Mouse (Mus musculus): Measurements from ENCODE around the gene Cdk9.

Gene Cdk9

DNA sequence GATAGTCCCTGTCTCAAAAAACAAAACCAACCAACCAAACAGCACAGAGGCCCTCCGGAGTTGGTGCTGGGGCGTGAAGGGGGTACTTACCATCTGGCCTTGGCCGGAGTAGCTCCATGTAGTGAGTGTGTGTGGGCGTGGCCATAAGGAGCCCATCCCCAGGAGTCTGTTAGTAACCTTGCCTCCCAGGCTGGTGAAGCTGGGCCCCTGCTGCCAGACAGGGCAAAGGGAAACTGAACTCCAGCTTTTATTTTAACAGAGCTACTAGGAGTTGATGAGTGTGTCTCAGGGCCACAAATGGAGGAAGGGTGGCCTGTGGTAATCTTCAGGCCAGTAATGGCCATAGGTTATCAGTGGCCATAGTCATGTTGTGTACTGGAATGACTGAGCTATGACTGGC is 21.6 kb upstream of the Cdk9 start:
- DNase-seq (ENCODE audit: low spot score in 2 of 2), result no peak

DNA sequence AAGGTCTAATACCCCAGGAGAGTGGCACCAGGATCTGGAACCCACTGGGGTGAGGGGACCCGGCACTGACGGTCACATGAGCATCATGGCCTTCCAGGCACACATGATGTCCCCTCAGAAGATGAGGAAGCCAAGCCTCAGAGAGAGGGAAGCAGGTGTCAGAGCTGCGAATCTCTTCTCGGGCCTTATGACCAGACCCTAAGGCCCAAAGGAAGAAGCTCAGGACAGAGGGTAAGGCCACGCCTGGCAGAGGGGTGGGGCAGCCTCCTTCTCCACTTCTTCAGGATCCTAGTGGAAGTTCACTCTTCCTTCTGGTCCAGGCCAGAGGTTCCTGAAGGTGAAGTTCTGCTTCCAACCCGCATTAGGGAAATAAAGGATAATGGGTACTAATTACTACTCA is 19.8 kb upstream of the Cdk9 start:
- no peak for DNase-seq (ENCODE audit: low spot score in 2 of 2)

DNA sequence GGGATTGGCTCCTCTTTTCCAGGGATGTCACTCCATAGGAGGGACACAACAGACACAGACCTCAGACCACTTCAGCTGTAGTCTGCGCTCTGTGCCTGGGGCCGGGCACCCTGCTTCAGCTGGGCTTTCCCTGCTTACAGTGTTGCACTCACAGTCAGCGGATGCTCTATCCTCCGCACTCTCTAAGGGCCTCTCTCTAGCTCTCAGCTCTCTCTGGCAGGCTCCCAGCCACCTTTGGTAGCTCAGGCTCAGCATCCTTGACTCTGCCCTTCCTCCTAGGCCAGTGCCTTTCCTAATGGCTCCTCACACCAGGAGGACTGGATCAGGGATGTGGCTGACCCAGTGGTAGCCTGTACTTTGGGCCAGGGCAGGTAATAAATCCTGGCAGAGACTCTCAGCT is 19.0 kb upstream of the Cdk9 start:
- DNase-seq (ENCODE audit: low spot score in 2 of 2), result no peak

DNA sequence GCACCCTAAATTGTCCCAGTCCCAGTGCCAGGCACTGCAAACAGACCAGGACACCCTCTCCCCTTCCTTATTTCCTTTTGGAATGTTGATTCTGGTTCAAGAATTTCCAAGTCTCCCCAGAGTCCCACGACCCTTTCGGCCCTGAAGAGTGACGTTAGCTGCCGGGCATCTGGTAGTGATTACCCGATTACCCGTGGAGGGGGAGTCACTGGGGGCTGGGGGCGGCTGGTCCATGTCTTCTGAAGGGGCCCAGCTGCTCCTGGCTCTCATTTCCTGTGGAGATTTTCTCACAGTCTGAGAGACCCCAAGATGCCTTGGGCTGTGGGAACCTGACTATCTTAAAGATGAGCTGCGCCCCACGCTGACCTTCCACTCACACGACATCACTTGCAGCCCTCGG is 18.0 kb upstream of the Cdk9 start:
- no peak for DNase-seq (ENCODE audit: low spot score in 2 of 2)

DNA sequence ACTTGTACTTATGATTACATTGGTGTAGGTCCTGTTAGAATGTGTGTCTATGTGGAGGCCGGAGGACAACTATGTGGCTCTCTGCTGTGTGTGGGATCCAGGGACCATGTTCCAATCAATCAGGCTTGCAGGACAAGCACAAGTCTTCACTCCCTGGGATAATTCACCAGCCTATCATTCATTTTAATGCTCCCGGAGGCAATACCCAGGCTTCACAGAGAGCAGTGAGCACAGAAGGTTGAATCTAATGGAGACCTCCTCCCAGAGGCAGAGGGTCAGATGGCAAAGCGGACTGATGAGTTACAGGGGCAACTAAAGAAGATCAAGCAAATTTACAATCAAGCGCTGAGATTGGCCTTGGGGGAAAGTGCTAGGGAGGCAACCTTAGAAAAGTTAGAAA is 16.7 kb upstream of the Cdk9 start:
- no peak for DNase-seq (ENCODE audit: low spot score in 2 of 2)

DNA sequence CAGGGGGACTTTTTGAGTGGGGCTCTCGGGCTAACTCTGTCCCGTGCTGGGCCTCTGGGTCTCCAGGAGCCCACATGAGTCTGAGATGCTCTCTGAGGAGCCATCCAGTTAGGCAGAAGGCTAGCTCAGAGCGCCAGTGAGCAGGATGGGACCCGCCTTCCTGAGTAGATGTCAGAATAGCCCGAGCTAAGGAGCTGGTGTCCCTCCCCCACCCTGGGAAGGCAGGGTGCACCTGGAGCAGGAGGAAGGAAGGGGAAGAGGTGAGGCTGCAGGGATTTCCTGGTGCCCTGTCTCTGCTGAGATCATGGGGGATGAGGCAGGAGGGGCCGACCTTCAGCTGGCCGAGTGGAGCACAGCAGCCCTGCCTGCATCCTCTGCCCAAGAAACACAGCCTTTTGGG is 15.6 kb upstream of the Cdk9 start:
- no peak for DNase-seq (ENCODE audit: low spot score in 2 of 2)

DNA sequence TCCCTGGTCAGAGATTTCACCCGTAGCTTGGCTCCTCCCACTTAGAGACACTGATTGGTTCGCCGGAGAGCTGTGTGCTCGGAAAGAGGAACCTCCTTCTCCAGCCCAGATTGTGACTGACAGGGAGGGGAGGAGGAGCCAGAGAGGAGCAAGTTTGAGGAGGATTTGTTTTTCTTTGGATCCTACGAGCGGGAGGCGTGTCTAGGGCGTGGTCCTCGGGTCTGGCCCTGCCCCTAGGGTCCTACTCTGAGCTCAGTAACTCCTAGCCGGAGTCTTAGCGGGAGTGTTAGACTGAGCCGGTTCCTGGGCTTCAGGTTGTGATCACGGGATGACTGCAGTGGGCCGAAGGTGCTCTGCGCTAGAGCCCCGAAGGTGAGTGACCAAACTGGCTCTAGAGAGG is 14.6 kb upstream of the Cdk9 start:
- peak; percentile 48 to 76 for DNase-seq (ENCODE audit: low spot score in 2 of 2)

DNA sequence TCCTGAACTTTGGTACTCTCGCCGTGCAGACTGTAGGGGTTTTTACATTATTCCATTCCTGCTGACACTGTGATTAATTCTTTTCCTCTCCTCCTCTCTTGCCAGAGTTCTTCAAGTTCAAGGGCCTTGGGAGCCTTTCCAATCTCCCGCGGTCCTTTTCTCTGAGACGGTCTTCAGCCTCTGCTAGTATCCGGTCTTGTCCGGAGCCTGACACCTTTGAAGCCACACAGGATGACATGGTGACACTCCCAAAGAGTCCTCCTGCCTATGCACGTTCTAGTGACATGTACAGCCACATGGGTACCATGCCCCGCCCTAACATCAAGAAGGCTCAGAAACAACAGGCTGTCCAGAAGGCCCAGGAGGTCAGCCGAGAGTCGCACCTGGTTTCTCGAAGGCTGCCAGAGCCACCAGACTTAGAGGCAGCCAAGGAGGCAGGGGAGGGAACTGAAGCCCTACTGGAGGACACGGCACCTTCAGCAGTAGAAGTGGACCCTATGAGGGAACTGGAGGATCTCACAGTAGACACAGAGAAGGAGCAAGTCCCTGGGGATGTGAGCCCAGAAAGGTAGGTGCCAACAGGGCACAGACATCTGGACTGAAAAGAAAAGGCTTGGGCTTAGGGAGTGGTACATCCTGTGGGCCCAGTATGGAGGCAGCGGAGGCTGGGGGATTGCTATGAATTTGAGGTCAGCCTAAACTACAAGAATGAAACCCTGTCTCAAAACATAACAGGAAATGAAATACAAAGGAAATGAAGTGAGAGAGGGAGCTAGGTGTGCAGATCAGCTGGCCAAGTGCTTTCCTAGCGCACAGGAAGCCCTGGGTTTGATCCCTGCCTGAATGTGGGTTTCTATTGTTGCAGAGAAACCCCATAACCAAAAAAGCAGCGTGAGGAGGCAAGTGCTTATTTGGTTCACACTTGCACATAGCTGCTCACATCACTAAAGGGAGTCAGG is 12.2 kb upstream of the Cdk9 start:
- DNase-seq (ENCODE audit: low spot score in 2 of 2), result no peak

DNA sequence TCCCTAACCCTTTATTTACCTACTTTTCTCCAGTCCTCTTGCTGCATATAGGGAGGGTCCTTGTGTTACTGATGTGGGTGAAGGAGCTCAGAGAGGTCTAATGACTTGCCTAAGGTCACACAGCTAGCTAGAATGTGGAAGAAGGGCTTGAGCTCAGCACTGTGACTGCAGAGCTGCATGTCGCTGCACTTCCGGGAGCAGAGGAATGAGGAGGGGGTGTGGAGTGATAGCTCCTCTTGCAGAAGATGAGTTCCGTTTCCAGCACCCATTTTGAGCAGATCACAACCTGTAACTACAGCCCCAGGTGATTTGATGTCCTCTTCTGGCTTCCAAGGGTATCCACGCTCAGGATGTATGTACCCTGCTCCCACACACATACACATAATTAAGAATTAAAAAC is 11.3 kb upstream of the Cdk9 start:
- DNase-seq (ENCODE audit: low spot score in 2 of 2), result no peak

DNA sequence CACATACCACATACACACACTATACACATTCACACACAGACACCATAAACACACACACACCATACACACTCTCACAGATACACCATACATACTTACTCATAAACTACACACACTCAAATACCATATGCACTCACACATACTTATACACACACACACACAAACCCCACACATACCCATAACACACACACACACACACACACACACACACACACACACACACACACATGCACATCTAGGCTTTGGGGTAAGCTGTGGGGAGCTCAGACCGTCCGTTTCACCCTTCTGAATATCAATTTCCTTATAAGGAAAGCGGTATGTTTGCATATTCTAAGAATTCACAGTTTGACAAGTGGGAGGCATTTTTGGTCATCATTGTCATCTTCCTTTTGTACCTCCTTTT is 9.7 kb upstream of the Cdk9 start:
- DNase-seq (ENCODE audit: low spot score in 2 of 2), result no peak

DNA sequence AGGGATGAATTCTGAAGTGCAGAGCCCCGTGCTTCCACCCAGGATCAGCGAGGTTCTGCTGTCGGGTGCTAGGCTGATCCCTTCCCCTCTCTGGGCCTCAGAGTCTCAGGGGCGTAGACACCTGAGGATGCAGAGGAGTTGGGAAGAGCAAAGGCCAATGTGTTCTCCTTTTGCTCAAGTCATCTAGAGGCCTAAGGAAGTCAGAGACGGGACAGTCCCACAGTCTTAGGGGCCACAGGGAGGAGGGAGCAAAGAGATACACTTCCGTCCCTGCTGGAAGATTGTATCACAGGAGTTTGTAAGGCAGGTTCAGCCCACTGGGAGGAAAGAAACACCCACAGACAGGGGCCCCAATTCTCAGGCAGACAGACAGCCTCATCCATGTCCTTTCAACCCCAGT is 9.2 kb upstream of the Cdk9 start:
- no peak for DNase-seq (ENCODE audit: low spot score in 2 of 2)

DNA sequence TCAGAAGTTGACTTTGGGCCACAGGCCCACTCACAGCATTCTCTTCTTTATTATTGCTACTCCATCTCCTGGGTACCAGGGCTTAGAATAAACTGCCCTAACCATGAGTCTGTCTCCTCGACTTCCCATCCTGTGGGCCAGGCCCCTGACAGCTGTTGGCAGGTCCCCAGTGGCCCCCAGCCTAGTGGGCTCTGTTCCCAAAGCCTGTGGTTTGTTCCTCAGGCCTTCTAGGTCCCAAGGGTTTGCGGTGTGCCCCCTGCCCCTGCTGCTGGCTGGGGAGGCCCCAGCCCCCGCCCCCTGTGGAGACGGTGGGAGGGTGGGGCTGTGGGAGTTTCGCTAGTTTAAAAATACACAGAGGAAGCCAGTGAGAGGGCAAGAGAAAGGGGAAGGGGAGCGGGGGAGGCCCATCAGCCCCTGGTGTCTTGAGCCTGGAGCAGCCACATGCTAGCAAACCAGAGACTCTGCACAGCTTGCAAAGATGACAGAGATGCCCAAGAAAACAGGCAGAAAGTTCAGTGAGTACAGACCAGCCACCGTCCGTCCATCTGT is 7.9 kb upstream of the Cdk9 start, which contains the start of gene Sh2d3c:
TSS of gene Sh2d3c (plus strand) at position 375 of the 549 bp plus-strand sequence.
- peak in 1 of 2 experiments; percentile 29 for DNase-seq (ENCODE audit: low spot score in 2 of 2)

DNA sequence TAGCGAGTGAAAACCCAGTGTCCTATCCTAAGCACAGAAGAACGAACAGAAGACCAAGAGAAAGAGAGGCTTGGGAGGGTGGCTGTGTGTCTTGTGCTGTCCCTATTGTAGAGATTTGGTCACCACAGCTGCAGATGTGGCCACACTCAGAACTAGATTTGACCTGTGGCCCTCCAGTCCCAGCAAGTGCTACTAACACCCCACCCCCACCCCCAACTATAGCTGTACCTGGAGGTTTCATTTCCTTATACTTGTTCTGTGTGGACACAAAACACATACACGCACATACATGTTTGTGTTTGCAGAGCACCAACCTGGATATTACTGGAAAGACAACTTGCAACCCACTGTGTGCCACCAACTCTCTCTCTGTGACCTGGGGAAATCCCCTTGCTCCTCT is 7.2 kb upstream of the Cdk9 start:
- DNase-seq (ENCODE audit: low spot score in 2 of 2), result no peak

DNA sequence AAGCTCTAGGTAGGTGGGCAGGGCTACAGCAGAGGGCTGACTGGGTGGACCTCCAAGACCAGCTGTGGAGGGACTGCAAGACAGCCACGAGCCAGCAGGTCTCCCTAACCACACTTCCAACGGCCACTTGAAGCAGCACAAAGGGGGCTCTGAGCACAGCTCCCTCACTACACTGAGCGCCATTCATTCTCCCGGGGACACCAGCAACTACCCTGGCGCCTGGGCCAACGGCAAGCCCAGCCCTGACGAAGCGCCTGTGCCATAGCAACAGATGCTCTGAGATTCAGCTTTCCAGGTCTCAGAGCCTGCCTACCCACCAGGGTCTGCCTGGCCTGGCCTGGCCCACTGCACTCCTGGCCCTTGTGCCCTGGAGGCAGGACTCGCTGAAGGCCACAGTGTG is 5.9 kb upstream of the Cdk9 start:
- DNase-seq (ENCODE audit: low spot score in 2 of 2), result peak in 1 of 2 experiments; percentile 25

DNA sequence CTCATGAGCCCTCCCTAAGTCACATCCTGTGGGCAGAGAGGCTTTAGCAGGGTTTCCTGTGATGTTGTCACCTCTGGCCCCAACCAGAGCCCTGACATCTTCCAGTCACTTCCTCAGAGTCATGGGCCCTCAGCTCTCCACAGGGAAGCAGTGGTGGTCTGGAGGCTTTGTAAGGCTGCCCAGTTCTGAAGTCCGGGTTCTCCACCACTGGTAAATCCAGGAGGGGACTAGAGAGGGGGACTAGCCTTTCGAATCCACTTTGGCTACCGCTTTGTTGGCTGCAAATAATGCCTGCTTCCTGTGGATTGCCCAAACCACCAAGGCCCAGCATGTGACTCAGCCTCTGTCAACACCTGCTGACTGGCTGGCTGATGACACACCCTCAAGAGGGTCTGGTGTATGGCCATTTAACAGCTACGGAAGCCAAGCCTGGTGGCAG is 2.1 kb upstream of the Cdk9 start:
- no peak for DNase-seq (ENCODE audit: low spot score in 2 of 2)

DNA sequence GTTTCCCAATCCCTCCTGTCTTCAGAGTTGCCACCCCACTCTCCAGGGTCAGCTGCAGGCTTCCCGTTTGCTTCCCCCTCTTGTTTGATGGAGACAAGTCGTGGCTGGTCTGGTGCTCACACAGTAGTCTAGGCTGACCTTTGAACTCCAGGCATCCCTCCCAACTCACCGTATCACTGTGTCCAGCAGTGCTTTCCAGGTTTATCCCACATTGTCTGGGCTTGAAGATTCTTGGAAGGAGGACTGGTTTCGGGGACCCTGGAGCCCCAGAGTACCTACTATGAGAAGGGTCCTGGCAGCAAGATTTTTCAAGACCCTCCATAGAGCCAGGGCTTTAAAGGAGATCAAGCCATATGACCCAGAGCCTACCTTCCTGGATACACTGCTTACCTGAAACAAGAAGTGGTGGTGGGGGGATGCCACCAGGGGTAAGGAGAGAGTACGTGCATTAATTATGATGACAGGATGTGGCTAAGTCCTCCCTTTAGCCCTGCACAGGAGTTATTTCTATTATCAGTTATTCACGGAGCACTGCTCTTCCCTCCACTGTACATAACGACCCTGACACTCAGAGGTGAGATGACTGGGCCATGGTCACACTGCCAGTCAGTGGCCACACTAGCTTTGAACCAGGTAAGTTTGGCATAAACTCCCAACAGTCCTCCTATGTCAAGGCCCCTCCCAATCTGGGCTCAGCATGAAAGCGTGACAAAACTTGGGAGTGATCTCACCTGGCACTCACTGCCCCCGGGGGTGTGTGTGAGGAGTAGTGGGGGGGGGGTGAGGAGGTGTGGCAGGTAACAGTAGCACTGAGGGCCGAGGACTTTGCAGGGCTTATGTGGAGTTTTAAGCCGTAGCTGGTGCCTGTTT is 1.5 kb upstream of the Cdk9 start:
- no peak for DNase-seq (ENCODE audit: low spot score in 2 of 2)

DNA sequence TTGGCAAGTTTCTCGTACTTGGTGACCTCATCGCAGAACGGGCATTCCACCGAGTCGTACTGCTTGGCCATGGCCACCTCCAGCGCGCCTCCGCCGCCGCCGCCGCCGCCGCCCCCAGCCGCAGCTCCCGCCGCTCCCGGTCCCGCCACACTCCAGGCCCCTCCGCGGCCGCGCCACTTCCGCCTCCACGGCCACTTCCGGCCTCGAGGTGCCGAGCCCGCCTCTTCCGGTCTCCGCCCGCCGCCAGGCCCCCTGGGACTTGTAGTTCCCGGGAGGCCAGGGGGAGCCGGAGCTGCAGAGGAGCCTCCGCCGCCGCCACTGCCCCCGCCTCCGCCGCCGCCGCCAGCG is 316 bp downstream of the Cdk9 start:
- peak; percentile 86 to 97 for DNase-seq (ENCODE audit: low spot score in 2 of 2)

DNA sequence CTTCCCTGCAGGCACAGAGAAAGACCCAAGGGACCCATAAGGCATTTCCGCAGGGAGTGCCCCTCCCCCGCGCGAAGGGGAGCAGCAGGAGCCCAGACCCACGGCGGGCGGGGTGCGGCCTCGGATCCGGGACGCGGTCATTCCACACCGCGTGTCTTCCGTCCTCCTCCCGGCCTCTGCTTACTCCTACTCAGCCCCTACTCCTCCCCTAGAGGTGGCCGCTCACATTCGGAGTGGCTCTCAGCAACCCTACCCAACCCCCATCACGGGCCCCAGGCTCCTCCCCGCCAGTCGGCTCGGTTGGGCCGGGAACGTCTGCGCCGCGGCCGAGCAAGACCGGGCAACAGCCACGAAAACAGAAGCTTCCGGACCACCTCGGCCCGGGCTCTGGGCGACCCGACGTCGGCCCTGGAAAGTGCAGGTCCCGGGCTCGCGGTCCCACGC is 746 bp downstream of the Cdk9 start:
- peak in 1 of 2 experiments; percentile 47 for DNase-seq (ENCODE audit: low spot score in 2 of 2)

DNA sequence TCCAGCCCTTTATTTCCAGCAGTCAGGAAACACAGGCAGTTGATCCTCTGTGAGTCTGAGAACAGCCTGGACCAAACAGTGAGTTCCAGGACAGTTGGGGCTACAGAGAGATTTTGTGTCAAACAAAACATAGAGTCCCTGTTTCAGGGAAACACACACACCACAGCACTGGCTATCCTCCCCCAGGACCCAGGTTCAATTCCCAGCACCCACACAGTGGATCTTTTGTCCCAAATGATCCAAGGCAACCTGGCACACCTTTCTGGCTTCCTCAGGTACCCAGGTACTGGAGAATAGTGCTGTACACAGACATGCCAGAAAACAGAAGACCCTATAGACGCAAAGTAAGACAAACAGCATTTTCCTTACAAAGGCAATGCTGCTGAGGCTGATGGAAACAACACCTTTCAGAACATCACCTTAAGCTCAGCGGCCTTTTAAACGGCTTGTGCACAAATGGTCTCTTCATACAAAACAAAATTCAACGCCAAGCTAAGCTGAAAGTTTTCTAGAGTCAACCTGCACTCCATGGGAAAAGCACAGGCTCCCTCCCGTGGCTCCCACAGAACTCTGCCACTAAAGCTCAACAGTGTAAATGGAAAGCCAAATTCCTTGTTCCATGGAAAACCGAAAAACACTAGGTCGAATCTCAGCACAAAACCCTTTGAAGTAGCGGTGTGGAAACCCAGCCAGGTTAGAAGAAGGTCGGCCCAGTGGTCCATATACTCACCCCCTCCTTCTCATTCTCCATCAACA is 1.4 kb downstream of the Cdk9 start:
- DNase-seq (ENCODE audit: low spot score in 2 of 2), result no peak

DNA sequence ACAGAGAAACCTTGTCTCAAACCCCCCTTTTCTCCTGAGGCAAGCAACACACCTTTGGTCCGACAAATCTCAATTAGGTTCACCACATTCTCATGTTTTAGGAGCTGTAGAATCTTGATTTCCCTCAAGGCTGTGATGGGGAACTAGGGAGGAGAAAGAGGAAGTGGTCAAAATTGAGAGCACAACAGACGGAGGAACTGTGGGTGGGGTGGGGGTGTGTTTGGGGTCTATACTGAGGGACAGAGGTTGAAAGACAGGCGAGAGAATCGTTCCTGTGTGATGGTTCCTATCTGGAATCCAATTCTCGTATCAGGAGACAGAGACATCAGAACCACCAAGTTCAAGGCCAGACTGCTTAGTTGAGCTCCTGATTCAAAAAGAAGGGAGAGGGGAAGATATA is 2.5 kb downstream of the Cdk9 start:
- no peak for DNase-seq (ENCODE audit: low spot score in 2 of 2)

DNA sequence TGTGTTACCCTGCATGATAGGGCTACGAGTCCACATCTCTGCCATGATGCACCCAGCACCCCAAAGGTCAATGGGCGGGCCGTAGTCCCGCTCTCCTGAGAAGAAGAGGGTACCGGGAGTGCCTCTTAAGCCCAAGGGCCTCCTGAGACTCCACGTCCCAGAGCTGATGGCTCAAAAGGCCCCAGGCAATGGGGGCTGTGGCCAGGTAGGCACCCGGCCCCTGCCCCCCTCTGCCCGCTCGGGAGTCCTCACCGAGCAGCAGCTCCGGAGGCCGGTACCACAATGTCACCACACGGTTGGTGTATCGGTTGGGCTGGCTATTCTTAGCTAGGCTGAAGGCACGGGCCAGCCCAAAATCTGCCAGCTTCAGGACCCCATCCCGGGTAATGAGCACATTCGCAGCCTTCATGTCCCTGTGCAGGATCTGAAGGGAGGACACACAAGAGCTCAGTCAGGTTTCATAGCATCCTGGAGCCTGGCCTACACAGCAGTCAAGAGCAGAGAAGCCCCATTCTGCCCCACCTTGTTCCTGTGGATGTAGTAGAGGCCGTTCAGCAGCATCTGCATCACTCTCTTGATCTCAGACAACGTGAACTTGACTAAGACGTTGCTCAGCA is 3.2 kb downstream of the Cdk9 start:
- DNase-seq (ENCODE audit: low spot score in 2 of 2), result no peak

All from cerebellum, postnatal 4 days (tissue).